Mouse (Mus musculus) forebrain, embryonic 15.5 days (tissue): ENCODE data around the gene H3f3b. TPM values are rescaled to one million over a fixed set of nuclear protein-coding genes. Genes with fewer than 3 reads are reported as not detected.

Source experiments
- ATAC-seq: fragments of 200-750 bp; cut with Nextera tagmentation; replicated peaks from 2 replicates; pipeline ENCODE4 v1.8.0; 2017; ENCODE audit warnings: mild to moderate bottlenecking, moderate TSS enrichment, moderate library complexity
- H3K27ac ChIP-seq: fragments of 300-500 bp; sonication (generic); replicated peaks from 2 replicates; pipeline ENCODE4 v1.5.1; 2015; ENCODE audit warnings: mild to moderate bottlenecking, inconsistent platforms
- H3K27me3 ChIP-seq: fragments of 300-500 bp; sonication (generic); 2 replicates; pipeline ENCODE4 v1.6.1; 2015; ENCODE audit warnings: inconsistent platforms
- H3K36me3 ChIP-seq: fragments of 300-500 bp; sonication (generic); 2 replicates; pipeline ENCODE4 v1.6.1; 2015; ENCODE audit warnings: mild to moderate bottlenecking, inconsistent platforms
- H3K4me1 ChIP-seq: fragments of 300-500 bp; sonication (generic); 2 replicates; pipeline ENCODE4 v1.6.1; 2015; ENCODE audit warnings: inconsistent platforms
- H3K4me2 ChIP-seq: fragments of 300-500 bp; sonication (generic); replicated peaks from 2 replicates; pipeline ENCODE4 v1.6.1; 2015; ENCODE audit warnings: mild to moderate bottlenecking, inconsistent platforms
- H3K4me3 ChIP-seq: fragments of 300-500 bp; sonication (generic); 2 replicates; pipeline ENCODE4 v1.5.1; 2015; ENCODE audit warnings: mild to moderate bottlenecking, inconsistent platforms
- H3K9ac ChIP-seq: fragments of 300-500 bp; sonication (generic); replicated peaks from 2 replicates; pipeline ENCODE4 v1.6.1; 2015; ENCODE audit warnings: mild to moderate bottlenecking, inconsistent platforms
- H3K9me3 ChIP-seq: fragments of 300-500 bp; sonication (generic); 2 replicates; pipeline ENCODE4 v1.6.1; 2016; ENCODE audit warnings: inconsistent platforms
- WGBS: fragments of 180-500 bp; shearing (Covaris S2); methylation state at CpG from one replicate; pipeline ENCODE4 v1.1.7; 2015; ENCODE audit warnings: mixed read lengths; 5-methylcytosine and 5-hydroxymethylcytosine counted together
- polyA plus RNA-seq: library from polyadenylated mRNA; unstranded; fragments of >200 nt; fragmentation: Nextera tagmentation; extraction: Ambion mirVana; gene quantifications from 2 replicates; pipeline ENCODE4 v1.2.1, GENCODE M21; 2015

The H3f3b gene
- polyA plus RNA-seq, 1 experiment from 2014 or later: 2,591 TPM

DNA sequence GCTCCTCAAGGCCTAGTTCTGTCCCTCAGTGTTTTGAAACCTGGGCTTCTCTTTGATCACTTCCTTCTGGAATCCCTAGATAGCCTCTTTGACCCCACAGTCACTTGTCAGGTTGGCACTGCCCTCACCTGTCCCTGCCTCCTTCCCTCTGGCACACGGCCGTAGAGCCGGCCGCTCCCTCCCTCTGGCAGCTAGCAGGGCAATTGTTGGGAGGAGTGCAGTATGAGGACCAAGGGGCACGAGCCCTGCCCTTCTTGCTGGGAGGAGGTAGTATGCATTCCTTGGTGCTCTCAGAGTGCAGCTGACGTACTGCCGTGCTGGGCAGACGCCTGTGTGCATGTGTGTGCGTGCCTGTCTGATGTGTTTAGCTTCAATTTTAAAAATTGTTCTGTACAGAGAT, 32.8 kb upstream of the H3f3b start:
- no peaks in the 10 kb centered on the region for H3K27me3 ChIP-seq
- H3K9ac ChIP-seq: no peak overlapping the region
- H3K9me3 ChIP-seq: no peaks in the 10 kb centered on the region
- H3K4me3 ChIP-seq: no peak overlapping the region
- 93% methylated on average over 9 of the region's 9 CpGs for WGBS
- no peak overlapping the region for H3K27ac ChIP-seq
- H3K36me3 ChIP-seq: peaks cover 50% of the 10 kb centered on the region
- ATAC-seq: no peak
- H3K4me2 ChIP-seq: no peak overlapping the region
- H3K4me1 ChIP-seq: no peaks in the 10 kb centered on the region

DNA sequence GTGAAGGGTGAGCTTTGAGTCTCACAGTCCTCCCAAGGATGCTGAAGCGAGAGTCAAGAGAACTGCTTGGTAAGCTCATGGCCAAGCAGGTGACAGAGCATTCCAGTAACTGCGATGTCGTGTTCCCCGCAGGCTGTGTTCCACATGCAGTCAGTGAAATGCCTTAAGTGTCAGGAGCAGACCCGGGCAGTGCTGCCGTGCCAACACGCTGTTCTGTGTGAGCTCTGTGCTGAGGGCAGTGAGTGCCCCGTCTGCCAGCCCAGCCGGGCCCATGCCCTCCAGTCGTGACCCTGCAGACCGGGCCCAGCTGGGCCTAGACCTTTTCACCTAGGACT, 31.9 kb upstream of the H3f3b start:
- Histone ChIP-seq H3K4me2 (no peak overlapping the region), H3K36me3 (peaks cover 59% of the 10 kb centered on the region), H3K4me1 (no peaks in the 10 kb centered on the region), H3K27me3 (no peaks in the 10 kb centered on the region), H3K4me3 (no peak overlapping the region), H3K9me3 (no peaks in the 10 kb centered on the region), H3K27ac (no peak overlapping the region), H3K9ac (no peak overlapping the region)
- ATAC-seq: no peak
- WGBS: 94% methylated on average over 11 of the region's 11 CpGs

DNA sequence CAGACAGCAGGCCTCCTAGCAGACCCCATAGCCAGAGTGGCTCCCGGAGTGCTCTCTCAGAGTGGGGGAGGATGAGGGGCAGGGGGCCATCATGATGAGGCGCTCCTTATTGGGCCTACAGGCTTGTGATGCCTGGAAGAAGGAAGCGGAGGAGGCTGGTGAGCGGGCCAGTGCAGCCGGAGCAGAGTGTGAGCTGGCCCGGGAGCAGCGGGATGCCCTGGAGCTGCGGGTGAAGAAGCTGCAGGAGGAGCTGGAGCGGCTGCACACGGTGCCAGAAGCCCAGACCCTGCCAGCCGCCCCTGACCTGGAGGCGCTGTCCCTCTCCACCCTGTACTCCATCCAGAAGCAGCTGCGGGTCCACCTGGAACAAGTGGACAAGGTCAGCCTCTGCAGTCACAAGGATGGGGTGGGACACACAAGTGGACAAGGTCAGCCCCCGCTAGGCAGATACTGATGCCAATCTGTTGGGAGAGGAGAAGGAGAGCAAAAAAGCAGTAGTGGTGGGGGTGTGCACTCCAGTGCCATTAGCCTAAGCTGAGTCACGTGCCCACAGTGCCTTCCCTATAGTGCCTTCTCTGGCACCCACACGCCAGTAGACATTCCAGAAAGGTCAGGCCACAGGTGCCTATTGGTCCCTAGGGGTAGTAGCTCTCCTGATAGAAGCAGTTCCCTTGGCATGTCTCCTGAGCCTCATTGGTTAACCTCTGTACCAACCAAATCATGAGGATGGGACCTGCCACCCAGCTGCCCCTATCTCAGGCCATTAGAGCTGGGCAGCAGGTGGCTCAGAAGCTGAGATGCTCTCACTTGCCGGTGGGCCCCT, 31.3 kb upstream of the H3f3b start:
- Histone ChIP-seq H3K9me3 (no peaks in the 10 kb centered on the region), H3K36me3 (peaks cover 65% of the 10 kb centered on the region), H3K27me3 (no peaks in the 10 kb centered on the region), H3K9ac (no peak overlapping the region), H3K27ac (no peak overlapping the region), H3K4me2 (no peak overlapping the region), H3K4me1 (no peaks in the 10 kb centered on the region), H3K4me3 (no peak overlapping the region)
- 89% methylated on average over 17 of the region's 17 CpGs for WGBS
- ATAC-seq: no peak

DNA sequence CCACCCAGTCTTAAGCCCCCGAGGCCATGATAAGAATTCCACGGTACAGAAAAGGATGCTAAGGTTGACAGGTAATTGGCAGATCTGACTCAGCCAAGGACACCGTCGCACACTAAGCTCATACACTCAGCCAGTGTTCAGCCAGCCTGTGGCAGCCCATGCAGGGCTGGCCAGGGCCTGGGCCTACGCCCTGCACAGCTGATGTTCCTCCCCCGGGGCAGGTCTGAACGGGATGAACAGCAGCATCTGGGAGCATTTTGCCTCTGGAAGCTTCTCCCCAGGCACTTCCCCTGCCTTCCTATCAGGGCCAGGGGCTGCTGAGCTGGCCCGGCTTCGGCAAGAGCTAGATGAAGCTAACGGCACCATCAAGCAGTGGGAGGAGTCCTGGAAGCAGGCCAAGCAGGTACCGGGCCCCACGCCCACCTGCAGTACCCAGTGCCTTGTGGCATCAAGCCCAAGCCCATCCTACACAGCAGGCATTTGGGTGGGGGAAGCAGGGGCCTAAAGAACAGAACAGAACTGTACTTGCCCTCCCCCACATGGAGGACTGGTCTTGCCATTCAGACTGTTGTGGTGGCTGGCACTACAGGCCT, 30.4 kb upstream of the H3f3b start:
- Histone ChIP-seq H3K36me3 (peaks cover 75% of the 10 kb centered on the region), H3K4me3 (no peak overlapping the region), H3K9ac (no peak overlapping the region), H3K4me1 (no peaks in the 10 kb centered on the region), H3K27me3 (no peaks in the 10 kb centered on the region), H3K4me2 (no peak overlapping the region), H3K9me3 (no peaks in the 10 kb centered on the region), H3K27ac (no peak overlapping the region)
- no peak for ATAC-seq
- WGBS: 73% methylated on average over 12 of the region's 12 CpGs

DNA sequence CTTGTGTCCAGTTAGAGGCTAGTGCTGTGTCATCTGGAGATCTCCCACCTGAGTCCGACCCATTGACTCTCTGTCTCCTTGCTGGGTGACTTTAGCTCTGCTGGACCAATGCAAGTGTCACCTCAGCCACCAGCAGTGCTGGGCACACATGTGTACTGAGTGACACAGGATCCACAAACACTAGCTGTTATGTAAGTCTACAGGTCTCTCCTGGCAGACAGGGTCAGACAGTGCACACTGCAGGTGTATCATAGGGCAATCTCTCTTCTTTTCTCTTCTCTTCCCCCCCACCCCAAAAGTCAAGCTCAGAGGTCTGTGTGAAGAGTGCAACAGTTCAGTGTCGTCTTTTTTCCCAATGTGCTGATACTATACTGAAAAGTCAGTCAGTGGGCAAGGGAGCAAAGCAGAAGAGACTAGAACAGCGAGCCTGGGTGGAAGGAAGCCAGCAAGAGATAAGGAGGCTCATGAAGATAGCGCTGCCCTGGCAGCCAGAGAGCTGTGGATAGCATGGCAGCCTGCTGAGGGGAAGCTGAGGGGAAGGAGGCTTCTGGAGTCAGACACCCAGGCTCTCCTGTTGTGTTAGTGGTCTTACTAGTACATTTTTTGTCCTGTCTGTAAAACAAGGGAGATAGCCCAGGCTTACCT, 29.6 kb upstream of the H3f3b start:
- H3K36me3 ChIP-seq: peaks cover 82% of the 10 kb centered on the region
- WGBS: 93% methylated on average over 4 of the region's 4 CpGs
- H3K4me2 ChIP-seq: no peak overlapping the region
- ATAC-seq: no peak
- H3K9me3 ChIP-seq: no peaks in the 10 kb centered on the region
- H3K4me3 ChIP-seq: no peak overlapping the region
- no peak overlapping the region for H3K9ac ChIP-seq
- no peaks in the 10 kb centered on the region for H3K27me3 ChIP-seq
- H3K4me1 ChIP-seq: no peaks in the 10 kb centered on the region
- H3K27ac ChIP-seq: no peak overlapping the region

DNA sequence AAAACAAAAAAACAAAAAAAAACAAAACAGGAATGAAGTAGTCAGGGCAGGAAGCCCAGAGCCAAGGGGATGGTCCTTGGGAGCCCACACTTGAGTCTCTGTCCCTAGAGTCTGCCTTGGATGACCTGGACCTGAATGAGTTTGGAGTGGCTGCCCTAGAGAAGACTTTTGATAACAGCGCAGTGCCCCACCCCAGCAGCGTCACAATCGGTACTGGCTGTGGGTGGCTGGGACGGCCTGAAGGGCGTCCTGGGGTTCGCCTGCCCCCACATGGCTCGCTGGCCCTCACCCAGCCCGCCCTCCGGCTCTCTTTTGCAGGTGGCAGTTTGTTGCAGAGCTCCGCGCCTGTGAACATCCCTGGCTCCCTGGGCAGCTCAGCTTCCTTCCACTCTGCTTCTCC, 28.1 kb upstream of the H3f3b start:
- H3K4me2 ChIP-seq: no peak overlapping the region
- peaks cover 91% of the 10 kb centered on the region for H3K36me3 ChIP-seq
- H3K4me1 ChIP-seq: no peaks in the 10 kb centered on the region
- no peaks in the 10 kb centered on the region for H3K9me3 ChIP-seq
- no peak overlapping the region for H3K4me3 ChIP-seq
- WGBS: 94% methylated on average over 11 of the region's 11 CpGs
- ATAC-seq: no peak
- no peak overlapping the region for H3K9ac ChIP-seq
- H3K27me3 ChIP-seq: no peaks in the 10 kb centered on the region
- no peak overlapping the region for H3K27ac ChIP-seq

DNA sequence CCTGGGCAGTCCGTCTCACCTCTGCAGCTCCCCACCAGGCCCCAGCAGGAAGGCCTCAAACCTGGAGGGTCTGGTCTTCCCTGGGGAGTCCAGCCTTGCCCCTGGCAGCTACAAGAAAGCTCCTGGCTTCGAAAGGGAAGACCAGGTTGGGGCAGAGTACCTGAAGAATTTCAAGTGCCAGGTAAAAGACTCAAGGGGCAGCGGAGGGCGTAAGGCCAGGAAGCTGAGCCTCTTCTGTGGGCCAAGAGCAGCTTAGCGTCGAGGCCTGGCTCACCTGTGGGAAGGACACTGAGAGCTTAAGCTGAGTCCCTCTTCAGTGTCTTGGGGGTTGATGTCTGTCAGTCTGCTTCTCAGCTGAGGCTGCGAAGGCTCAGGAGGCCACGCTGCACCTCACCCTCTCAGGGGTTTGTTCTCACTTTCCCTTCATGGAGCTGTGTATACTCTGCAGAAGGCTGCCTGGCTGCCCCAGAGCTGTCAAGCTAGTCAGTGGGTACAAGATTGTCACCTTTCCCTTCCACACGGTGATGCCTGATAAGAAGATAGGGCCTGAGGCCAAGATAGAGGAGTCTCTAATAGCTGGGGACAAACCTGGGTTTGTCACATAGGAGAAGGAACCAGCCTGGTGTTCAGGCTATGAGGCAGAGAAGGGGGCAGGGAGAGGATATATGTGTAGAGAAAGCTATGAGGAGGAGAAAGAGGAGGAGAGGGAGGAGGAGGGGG, 25.9 kb upstream of the H3f3b start:
- Histone ChIP-seq H3K27me3 (no peaks in the 10 kb centered on the region), H3K27ac (no peak overlapping the region), H3K36me3 (peaks cover 92% of the 10 kb centered on the region), H3K4me2 (no peak overlapping the region), H3K4me1 (no peaks in the 10 kb centered on the region), H3K4me3 (no peak overlapping the region), H3K9me3 (no peaks in the 10 kb centered on the region), H3K9ac (no peak overlapping the region)
- 95% methylated on average over 9 of the region's 9 CpGs for WGBS
- ATAC-seq: no peak

DNA sequence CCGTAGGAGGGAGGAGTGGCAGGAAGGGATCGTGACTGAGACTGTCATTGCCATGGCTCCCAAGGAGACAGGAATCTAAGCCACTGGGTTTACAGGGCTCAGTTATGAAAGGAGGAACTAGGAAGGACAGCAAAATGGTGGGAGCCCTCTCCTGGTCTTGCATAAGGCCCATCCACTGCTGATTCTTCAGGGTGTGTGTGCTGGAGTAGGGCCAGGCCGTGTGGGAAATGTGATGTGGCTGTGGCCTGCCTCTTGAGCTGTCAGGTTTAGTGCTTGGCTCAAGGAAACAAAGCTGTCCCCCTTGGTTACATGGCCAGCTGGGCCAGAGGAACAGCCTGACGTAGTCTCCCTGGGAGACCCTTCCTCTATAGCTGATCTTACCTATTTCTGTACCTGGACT, 22.4 kb upstream of the H3f3b start:
- Histone ChIP-seq H3K4me3 (no peak overlapping the region), H3K9me3 (no peaks in the 10 kb centered on the region), H3K4me1 (no peaks in the 10 kb centered on the region), H3K27me3 (no peaks in the 10 kb centered on the region), H3K9ac (no peak overlapping the region), H3K36me3 (peaks cover 80% of the 10 kb centered on the region), H3K4me2 (no peak overlapping the region), H3K27ac (no peak overlapping the region)
- 86% methylated on average over 4 of the region's 4 CpGs for WGBS
- ATAC-seq: no peak

DNA sequence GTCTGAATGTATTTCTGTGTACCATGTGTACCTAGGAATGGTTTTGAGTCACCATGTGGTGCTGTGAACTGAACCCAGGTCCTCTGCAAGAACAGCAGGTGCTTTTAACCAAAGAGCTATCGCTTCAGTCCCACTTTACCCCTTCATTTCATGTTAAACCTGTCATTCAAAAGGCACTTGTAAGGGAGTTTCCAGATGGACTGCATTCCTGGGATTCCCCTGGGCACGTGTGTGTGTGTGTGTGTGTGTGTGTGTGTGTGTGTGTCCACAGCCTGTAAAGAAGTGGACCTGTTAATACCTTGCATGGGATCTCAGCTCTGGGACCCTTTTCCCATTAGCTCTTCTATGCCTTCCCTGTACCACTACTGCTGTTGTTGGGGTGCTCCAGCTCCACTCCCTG, 21.8 kb upstream of the H3f3b start:
- H3K27me3 ChIP-seq: no peaks in the 10 kb centered on the region
- 99% methylated on average over 2 of the region's 2 CpGs for WGBS
- peaks cover 76% of the 10 kb centered on the region for H3K36me3 ChIP-seq
- no peak overlapping the region for H3K9ac ChIP-seq
- H3K4me1 ChIP-seq: no peaks in the 10 kb centered on the region
- no peak for ATAC-seq
- no peak overlapping the region for H3K4me2 ChIP-seq
- H3K27ac ChIP-seq: no peak overlapping the region
- no peaks in the 10 kb centered on the region for H3K9me3 ChIP-seq
- H3K4me3 ChIP-seq: no peak overlapping the region

DNA sequence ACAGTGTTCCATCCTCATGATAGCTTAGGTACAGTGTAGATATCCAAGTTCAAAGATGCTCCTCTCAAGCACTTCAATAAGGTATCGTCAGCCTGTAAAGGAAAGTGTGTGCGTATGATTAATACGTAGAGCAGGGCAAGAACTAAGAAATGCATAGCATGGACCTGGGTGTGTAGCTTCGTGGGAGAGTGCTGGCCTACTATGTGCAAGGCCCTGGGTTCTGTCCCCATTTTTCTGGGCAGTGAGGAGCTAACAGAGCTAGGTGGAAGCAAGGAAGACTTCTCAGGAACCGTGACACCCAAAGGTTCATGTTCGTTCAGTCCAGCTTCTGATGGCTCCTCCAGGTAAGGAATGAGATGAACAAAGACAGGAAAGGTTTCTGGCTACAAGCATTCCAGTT, 17.4 kb upstream of the H3f3b start:
- peaks cover 49% of the 10 kb centered on the region for H3K36me3 ChIP-seq
- 98% methylated on average over 6 of the region's 6 CpGs for WGBS

DNA sequence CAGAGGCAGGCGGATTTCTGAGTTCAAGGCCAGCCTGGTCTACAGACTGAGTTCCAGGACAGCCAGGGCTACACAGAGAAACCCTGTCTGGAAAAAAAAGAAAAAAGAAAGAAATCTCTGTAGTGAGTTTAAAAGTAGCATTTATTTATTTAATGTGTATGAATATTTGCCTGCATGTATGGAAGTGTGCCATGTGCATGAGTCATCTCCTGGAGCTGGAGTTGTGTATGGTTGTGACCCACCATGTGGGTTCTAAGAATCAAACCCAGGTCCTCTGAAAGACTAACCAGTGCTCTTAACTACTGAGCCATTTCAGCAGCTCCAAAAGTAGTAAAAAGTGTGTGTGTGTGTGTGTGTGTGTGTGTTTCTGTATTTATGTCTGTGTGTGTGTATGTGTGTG, 15.5 kb upstream of the H3f3b start:
- WGBS: 97% methylated on average over 1 of the region's 1 CpGs
- no peak overlapping the region for H3K27ac ChIP-seq
- H3K4me2 ChIP-seq: no peak overlapping the region
- H3K36me3 ChIP-seq: peaks cover 45% of the 10 kb centered on the region
- no peaks in the 10 kb centered on the region for H3K9me3 ChIP-seq
- no peak for ATAC-seq
- H3K9ac ChIP-seq: no peak overlapping the region
- H3K27me3 ChIP-seq: no peaks in the 10 kb centered on the region
- no peaks in the 10 kb centered on the region for H3K4me1 ChIP-seq
- H3K4me3 ChIP-seq: no peak overlapping the region

More for the DNA sequence above, 17.4 kb upstream of the H3f3b start:
- Histone ChIP-seq H3K27ac (no peak overlapping the region), H3K4me3 (no peak overlapping the region), H3K4me1 (no peaks in the 10 kb centered on the region), H3K4me2 (no peak overlapping the region), H3K9me3 (no peaks in the 10 kb centered on the region), H3K9ac (no peak overlapping the region), H3K27me3 (no peaks in the 10 kb centered on the region)
- ATAC-seq: no peak
